Mouse (Mus musculus) embryonic facial prominence, embryonic 12.5 days (tissue): Measurements from ENCODE around the gene Negr1. TPM values are rescaled to one million over a fixed set of nuclear protein-coding genes. Genes with fewer than 3 reads are reported as not detected.

Experiments
- ATAC-seq: fragments of 200-750 bp; cut with Nextera tagmentation; 2 replicates; pipeline ENCODE4 v1.8.0; 2017; ENCODE audit not compliant: insufficient number of reproducible peaks, insufficient read depth, low FRiP score, low TSS enrichment
- H3K27ac ChIP-seq: fragments of 300-500 bp; sonication (generic); 2 replicates; pipeline ENCODE4 v1.5.1; 2016; ENCODE audit warnings: mild to moderate bottlenecking
- H3K27me3 ChIP-seq: fragments of 300-500 bp; sonication (generic); 2 replicates; pipeline ENCODE4 v1.6.1; 2016; ENCODE audit warnings: mild to moderate bottlenecking, moderate library complexity
- H3K36me3 ChIP-seq: fragments of 300-500 bp; sonication (generic); 2 replicates; pipeline ENCODE4 v1.6.1; 2016; ENCODE audit warnings: mild to moderate bottlenecking
- H3K4me1 ChIP-seq: fragments of 300-500 bp; sonication (generic); 2 replicates; pipeline ENCODE4 v1.6.1; 2016
- H3K4me2 ChIP-seq: fragments of 300-500 bp; sonication (generic); replicated peaks from 2 replicates; pipeline ENCODE4 v1.6.1; 2016; ENCODE audit warnings: mild to moderate bottlenecking, moderate library complexity
- H3K4me3 ChIP-seq: fragments of 300-500 bp; sonication (generic); 2 replicates; pipeline ENCODE4 v1.5.1; 2016; ENCODE audit warnings: mild to moderate bottlenecking
- H3K9ac ChIP-seq: fragments of 300-500 bp; sonication (generic); 2 replicates; pipeline ENCODE4 v1.6.1; 2016; ENCODE audit warnings: mild to moderate bottlenecking, moderate library complexity
- H3K9me3 ChIP-seq: fragments of 300-500 bp; sonication (generic); 2 replicates; pipeline ENCODE4 v1.6.1; 2016; ENCODE audit warnings: mild to moderate bottlenecking, moderate library complexity
- WGBS: fragments of 180-500 bp; shearing (Covaris S2); methylation state at CpG from one replicate; pipeline ENCODE4 v1.1.7; 2016; 5-methylcytosine and 5-hydroxymethylcytosine counted together
- polyA plus RNA-seq: library from polyadenylated mRNA; unstranded; fragments of >200 nt; fragmentation: Nextera tagmentation; extraction: Ambion mirVana; gene quantifications from 2 replicates; pipeline ENCODE4 v1.2.1, GENCODE M21; 2016

Gene Negr1
- polyA plus RNA-seq, 1 experiment from 2014 or later: 6.0 TPM

DNA sequence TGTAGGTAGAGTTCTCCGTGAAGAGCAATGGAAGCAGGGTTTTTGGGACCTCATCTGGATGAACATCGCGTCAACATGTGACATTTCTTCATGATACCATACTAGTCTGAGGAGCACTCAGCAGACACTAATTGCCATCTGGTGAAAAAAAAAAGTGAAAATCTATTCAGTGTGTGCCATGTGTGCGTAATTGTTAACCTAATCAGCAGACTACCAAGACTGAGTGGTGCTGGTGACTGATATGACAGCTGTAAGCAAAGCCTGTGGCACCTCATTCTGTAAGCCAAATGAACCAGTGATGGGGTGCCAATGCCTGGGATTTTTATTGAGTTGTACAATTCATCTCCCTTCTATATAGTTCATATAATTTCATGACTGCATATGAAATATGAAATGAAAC lies 29.0 kb downstream of the Negr1 start:
- H3K9ac ChIP-seq: no peak overlapping the region
- 93% methylated on average over 4 of the region's 4 CpGs for WGBS
- no peaks in the 10 kb centered on the region for H3K27me3 ChIP-seq
- no peak overlapping the region for H3K27ac ChIP-seq
- no peak overlapping the region for H3K4me3 ChIP-seq
- H3K9me3 ChIP-seq: no peaks in the 10 kb centered on the region
- no peak overlapping the region for H3K4me2 ChIP-seq
- no peaks in the 10 kb centered on the region for H3K36me3 ChIP-seq
- no peaks in the 10 kb centered on the region for H3K4me1 ChIP-seq
- no peak for ATAC-seq

- 80% methylated on average over 2 of the region's 2 CpGs for WGBS
Observed at GRCm38 (mm10) chr3:156591125-156591524, 29.5 kb downstream of the Negr1 start.

DNA sequence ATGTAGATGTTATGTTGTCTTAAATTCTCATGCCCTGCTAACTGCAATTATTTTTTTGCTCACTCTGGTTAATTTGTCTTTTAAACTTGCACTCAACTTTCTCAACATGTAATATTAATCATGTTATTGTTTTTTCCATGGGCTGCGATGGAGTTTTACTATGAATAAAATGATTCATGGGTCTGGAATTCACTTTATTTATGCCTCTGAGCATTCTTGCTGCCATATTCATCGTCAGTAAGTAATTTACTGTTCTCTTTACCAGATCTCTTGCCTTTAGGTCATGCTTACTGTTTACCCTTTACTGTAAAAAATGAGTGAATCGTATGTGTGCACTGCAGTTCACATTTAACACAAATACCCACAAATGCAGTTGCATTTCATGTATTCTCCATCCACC lies 45.3 kb downstream of the Negr1 start:
- Histone ChIP-seq H3K36me3 (no peaks in the 10 kb centered on the region), H3K27ac (no peak overlapping the region), H3K9ac (no peak overlapping the region), H3K9me3 (no peaks in the 10 kb centered on the region), H3K4me2 (no peak overlapping the region), H3K4me1 (no peaks in the 10 kb centered on the region), H3K4me3 (no peak overlapping the region), H3K27me3 (no peaks in the 10 kb centered on the region)
- 82% methylated on average over 3 of the region's 3 CpGs for WGBS
- no peak for ATAC-seq

More at GRCm38 (mm10) chr3:156591125-156591524, 29.5 kb downstream of the Negr1 start:
- Histone ChIP-seq H3K9me3 (no peaks in the 10 kb centered on the region), H3K4me3 (no peak overlapping the region), H3K4me1 (no peaks in the 10 kb centered on the region), H3K36me3 (no peaks in the 10 kb centered on the region), H3K9ac (no peak overlapping the region), H3K27me3 (no peaks in the 10 kb centered on the region), H3K4me2 (no peak overlapping the region), H3K27ac (no peak overlapping the region)
- no peak for ATAC-seq

DNA sequence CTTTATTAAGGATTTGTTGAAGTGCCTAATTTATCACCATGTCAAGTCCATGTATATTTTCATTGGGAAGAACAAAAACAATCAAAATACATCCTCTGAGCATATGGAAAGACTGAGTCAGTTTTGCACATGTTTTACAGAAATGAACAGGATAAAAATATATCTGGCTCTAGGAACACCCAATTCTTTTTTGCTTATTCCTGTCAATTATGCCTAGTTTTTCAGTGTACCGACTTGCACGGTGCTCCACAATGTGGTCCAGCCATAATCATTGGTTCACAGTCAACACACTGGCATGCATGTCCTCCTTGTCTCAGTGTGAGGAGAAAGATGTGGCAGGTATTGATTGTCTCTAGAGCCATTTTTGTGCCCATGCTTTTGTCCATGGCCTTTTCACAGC lies 58.3 kb downstream of the Negr1 start:
- H3K27ac ChIP-seq: no peak overlapping the region
- no peak overlapping the region for H3K4me2 ChIP-seq
- 86% methylated on average over 2 of the region's 2 CpGs for WGBS
- no peak for ATAC-seq
- H3K27me3 ChIP-seq: no peaks in the 10 kb centered on the region
- H3K4me3 ChIP-seq: no peak overlapping the region
- no peak overlapping the region for H3K9ac ChIP-seq
- no peaks in the 10 kb centered on the region for H3K4me1 ChIP-seq
- no peaks in the 10 kb centered on the region for H3K36me3 ChIP-seq
- no peaks in the 10 kb centered on the region for H3K9me3 ChIP-seq

DNA sequence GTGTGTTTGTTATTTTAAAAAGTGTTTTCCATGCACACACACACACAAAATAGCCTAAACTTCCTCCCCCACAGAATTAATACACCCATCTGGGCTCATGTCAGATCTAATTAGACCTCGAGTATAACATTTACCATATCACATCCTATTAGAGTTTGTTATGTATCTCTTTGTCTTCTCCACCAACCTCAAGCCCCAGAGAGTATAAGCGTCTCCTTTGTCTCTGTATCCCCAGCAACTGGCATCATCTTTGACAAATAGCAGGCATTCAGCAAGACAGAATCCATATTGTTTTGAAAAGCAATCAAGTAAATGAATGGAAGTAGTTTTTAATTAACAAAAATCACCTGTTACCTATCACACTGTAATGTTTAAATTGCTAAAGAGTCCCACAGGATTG lies 67.0 kb downstream of the Negr1 start:
- Histone ChIP-seq H3K9ac (no peak overlapping the region), H3K27me3 (no peaks in the 10 kb centered on the region), H3K9me3 (no peaks in the 10 kb centered on the region), H3K4me3 (no peak overlapping the region), H3K36me3 (no peaks in the 10 kb centered on the region), H3K4me2 (no peak overlapping the region), H3K4me1 (no peaks in the 10 kb centered on the region), H3K27ac (no peak overlapping the region)
- ATAC-seq: no peak
- 36% methylated on average over 2 of the region's 2 CpGs for WGBS

GRCm38 (mm10) chr3:156632942-156633341 lies 71.3 kb downstream of the Negr1 start:
- WGBS: 36% methylated on average over 3 of the region's 3 CpGs

DNA sequence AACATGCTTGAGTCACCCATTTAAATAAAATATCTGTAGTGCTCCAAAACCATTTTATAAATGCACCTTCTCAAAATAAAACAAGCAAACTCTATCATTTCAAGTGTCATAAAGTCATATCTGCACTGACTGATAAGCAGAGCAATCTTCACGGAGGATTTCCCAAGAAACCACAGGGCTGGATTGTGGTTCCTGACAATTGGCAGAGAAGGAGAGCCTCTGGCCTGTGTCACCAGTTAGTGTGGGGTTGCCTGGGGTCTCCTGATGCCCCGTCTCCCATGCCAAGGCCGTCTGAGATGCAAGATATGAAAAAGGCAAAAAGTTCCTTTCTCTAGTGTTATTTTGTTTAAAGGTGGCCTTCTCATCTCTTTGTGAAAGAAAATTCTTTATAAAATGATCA lies 77.8 kb downstream of the Negr1 start:
- H3K9me3 ChIP-seq: no peaks in the 10 kb centered on the region
- no peak overlapping the region for H3K4me2 ChIP-seq
- 80% methylated on average over 3 of the region's 3 CpGs for WGBS
- H3K27me3 ChIP-seq: no peaks in the 10 kb centered on the region
- no peak for ATAC-seq
- H3K9ac ChIP-seq: no peak overlapping the region
- H3K27ac ChIP-seq: no peak overlapping the region
- H3K4me3 ChIP-seq: no peak overlapping the region
- H3K36me3 ChIP-seq: no peaks in the 10 kb centered on the region
- H3K4me1 ChIP-seq: no peaks in the 10 kb centered on the region

More at GRCm38 (mm10) chr3:156632942-156633341, 71.3 kb downstream of the Negr1 start:
- Histone ChIP-seq H3K9me3 (no peaks in the 10 kb centered on the region), H3K27ac (no peak overlapping the region), H3K4me3 (no peak overlapping the region), H3K9ac (no peak overlapping the region), H3K27me3 (no peaks in the 10 kb centered on the region), H3K4me1 (no peaks in the 10 kb centered on the region), H3K4me2 (no peak overlapping the region), H3K36me3 (no peaks in the 10 kb centered on the region)
- no peak for ATAC-seq

DNA sequence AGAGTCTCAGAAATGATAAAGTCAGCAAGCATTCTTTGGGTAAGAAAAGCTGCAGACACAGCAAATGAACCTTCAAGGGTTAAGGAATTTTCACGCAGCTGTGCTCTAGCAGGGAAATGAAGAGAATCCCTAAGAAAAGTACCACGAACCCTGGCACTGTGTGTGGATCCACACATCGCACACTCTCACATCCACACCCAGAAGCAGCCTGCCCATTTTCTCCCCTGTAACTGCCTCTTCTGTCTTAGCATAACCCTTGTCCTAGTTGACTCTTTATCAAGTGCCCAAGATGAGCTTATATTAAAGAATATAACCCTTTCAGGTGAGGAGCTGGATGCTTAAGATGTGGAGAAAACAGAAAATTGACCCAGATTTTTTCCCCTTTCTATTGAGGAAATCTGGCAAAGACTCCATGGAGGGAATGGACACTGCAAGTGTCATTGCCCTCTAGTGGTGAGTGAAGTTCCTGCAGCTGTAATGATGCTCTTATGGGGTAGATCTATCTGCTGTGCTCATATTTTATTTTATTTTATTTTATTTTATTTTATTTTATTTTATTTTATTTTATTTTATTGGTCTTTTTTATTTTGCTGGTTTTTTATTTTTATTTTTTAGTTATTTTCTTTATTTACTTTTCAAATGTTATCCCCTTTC lies 82.2 kb downstream of the Negr1 start:
- Histone ChIP-seq H3K27ac (no peak overlapping the region), H3K36me3 (no peaks in the 10 kb centered on the region), H3K4me2 (no peak overlapping the region), H3K4me1 (no peaks in the 10 kb centered on the region), H3K9ac (no peak overlapping the region), H3K4me3 (no peak overlapping the region), H3K27me3 (no peaks in the 10 kb centered on the region), H3K9me3 (no peaks in the 10 kb centered on the region)
- no peak for ATAC-seq
- 81% methylated on average over 3 of the region's 3 CpGs for WGBS

DNA sequence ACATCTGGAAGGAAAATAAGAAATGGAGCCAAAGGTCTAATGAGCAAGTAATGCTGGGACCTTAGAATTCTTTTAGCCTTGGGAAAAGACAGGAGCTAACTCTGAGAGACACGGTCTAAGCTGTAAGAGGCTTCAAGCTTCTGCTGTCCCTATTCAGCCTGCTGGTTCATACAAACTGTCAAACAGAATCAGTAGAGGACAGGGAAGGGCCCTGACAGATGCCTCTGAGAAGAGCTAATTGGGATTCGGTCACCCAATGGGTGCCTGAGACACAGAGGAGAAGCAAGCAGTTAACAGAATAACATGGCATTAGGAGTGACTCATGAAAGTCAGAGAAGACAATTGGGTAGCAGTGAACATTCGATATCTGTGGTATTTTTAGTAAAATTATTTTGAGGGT lies 86.8 kb downstream of the Negr1 start:
- H3K36me3 ChIP-seq: no peaks in the 10 kb centered on the region
- 80% methylated on average over 3 of the region's 3 CpGs for WGBS

GRCm38 (mm10) chr3:156662553-156662952 lies 101.0 kb downstream of the Negr1 start:
- Histone ChIP-seq H3K4me1 (no peaks in the 10 kb centered on the region), H3K27ac (no peak overlapping the region), H3K36me3 (no peaks in the 10 kb centered on the region), H3K4me2 (no peak overlapping the region), H3K9me3 (no peaks in the 10 kb centered on the region), H3K27me3 (no peaks in the 10 kb centered on the region), H3K4me3 (no peak overlapping the region), H3K9ac (no peak overlapping the region)
- whole genome bisulfite sequencing: 93% methylated on average over 2 of the region's 2 CpGs
- no peak for ATAC-seq

More for the DNA sequence above, 86.8 kb downstream of the Negr1 start:
- no peak overlapping the region for H3K27ac ChIP-seq
- H3K27me3 ChIP-seq: no peaks in the 10 kb centered on the region
- H3K9ac ChIP-seq: no peak overlapping the region
- no peak for ATAC-seq
- no peak overlapping the region for H3K4me3 ChIP-seq
- H3K4me2 ChIP-seq: no peak overlapping the region
- no peaks in the 10 kb centered on the region for H3K4me1 ChIP-seq
- no peaks in the 10 kb centered on the region for H3K9me3 ChIP-seq

- Histone ChIP-seq H3K36me3 (no peaks in the 10 kb centered on the region), H3K9ac (no peak overlapping the region), H3K27me3 (no peaks in the 10 kb centered on the region), H3K27ac (no peak overlapping the region), H3K4me1 (no peaks in the 10 kb centered on the region), H3K4me2 (no peak overlapping the region), H3K9me3 (no peaks in the 10 kb centered on the region), H3K4me3 (no peak overlapping the region)
- ATAC-seq: no peak
- WGBS: 78% methylated on average over 3 of the region's 3 CpGs
Observed at GRCm38 (mm10) chr3:156672560-156672959, 111.0 kb downstream of the Negr1 start.

DNA sequence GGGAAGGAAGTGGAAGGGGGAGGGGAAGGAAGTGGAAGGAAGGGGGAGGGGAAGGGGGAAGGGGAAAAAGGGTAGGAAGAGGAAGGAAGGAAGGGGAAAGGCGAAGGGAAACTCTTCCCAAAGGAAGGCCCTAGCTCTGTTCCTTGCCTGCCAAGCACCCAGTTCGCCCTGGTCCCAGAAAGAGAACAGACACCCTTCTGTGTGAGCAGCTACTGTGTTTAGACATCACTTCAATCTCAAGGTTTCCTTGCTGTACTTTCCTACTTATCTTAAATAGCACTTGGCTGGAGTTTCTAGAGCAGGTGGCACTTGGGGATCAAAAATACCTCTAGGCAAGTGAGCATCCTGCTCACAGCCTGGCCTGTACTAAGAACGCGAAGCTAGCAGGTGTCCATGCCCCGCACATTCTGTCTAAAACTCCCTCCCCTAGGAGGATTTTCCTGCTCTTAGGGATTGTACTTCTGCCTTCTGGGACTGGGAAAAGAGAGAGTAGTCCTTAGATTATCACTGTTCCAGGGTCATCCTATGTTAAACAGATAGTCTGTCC lies 128.5 kb downstream of the Negr1 start:
- H3K36me3 ChIP-seq: no peaks in the 10 kb centered on the region
- 84% methylated on average over 5 of the region's 5 CpGs for WGBS

More for the DNA sequence above, 128.5 kb downstream of the Negr1 start:
- no peak overlapping the region for H3K9ac ChIP-seq
- no peak for ATAC-seq
- no peaks in the 10 kb centered on the region for H3K4me1 ChIP-seq
- no peak overlapping the region for H3K4me3 ChIP-seq
- H3K9me3 ChIP-seq: no peaks in the 10 kb centered on the region
- no peak overlapping the region for H3K27ac ChIP-seq
- H3K27me3 ChIP-seq: no peaks in the 10 kb centered on the region
- H3K4me2 ChIP-seq: no peak overlapping the region
